Mouse (Mus musculus) neural tube, embryonic 11.5 days (tissue): ENCODE measurements around the gene Dusp19. TPM values are rescaled to one million over a fixed set of nuclear protein-coding genes. Genes with fewer than 3 reads are reported as not detected.

Experiments used
- ATAC-seq: fragments of 200-750 bp; cut with Nextera tagmentation; 2 replicates; pipeline ENCODE4 v1.8.0; 2017; ENCODE audit warnings: moderate number of reproducible peaks, mild to moderate bottlenecking, moderate TSS enrichment, moderate library complexity; ENCODE audit not compliant: insufficient read depth, low FRiP score, low TSS enrichment
- DNase-seq: peaks from one replicate; pipeline ENCODE4 v3.0.0-alpha.2; 2015; ENCODE audit warnings: low spot score
- H3K27ac ChIP-seq: fragments of 300-500 bp; sonication (generic); 2 replicates; pipeline ENCODE4 v1.5.1; 2014; ENCODE audit warnings: low read depth, mild to moderate bottlenecking, low read length
- H3K27me3 ChIP-seq: fragments of 300-500 bp; sonication (generic); 2 replicates; pipeline ENCODE4 v1.6.1; 2014; ENCODE audit warnings: mild to moderate bottlenecking, low read length, mixed read lengths; ENCODE audit not compliant: control insufficient read depth, insufficient read depth
- H3K36me3 ChIP-seq: fragments of 300-500 bp; sonication (generic); 2 replicates; pipeline ENCODE4 v1.6.1; 2014; ENCODE audit warnings: mild to moderate bottlenecking, low read length, moderate library complexity, mixed read lengths; ENCODE audit not compliant: control insufficient read depth, insufficient read depth
- H3K4me1 ChIP-seq: fragments of 300-500 bp; sonication (generic); 2 replicates; pipeline ENCODE4 v1.6.1; 2014; ENCODE audit warnings: low read length, mixed read lengths; ENCODE audit not compliant: control insufficient read depth, insufficient read depth
- H3K4me2 ChIP-seq: fragments of 300-500 bp; sonication (generic); 2 replicates; pipeline ENCODE4 v1.6.1; 2014; ENCODE audit warnings: low read depth, mild to moderate bottlenecking, moderate library complexity
- H3K4me3 ChIP-seq: fragments of 300-500 bp; sonication (generic); 2 replicates; pipeline ENCODE4 v1.5.1; 2014; ENCODE audit warnings: low read depth, low read length
- H3K9ac ChIP-seq: fragments of 300-500 bp; sonication (generic); 2 replicates; pipeline ENCODE4 v1.6.1; 2014; ENCODE audit warnings: mild to moderate bottlenecking, low read length
- H3K9me3 ChIP-seq: fragments of 300-500 bp; sonication (generic); 2 replicates; pipeline ENCODE4 v1.6.1; 2016; ENCODE audit warnings: low read length; ENCODE audit not compliant: control insufficient read depth
- WGBS: fragments of 180-500 bp; shearing (Covaris S2); extraction: QIAGEN DNeasy Blood & Tissue Kit; methylation state at CpG from one replicate; pipeline ENCODE4 v1.1.7; 2014; 5-methylcytosine and 5-hydroxymethylcytosine counted together
- polyA plus RNA-seq: library from polyadenylated mRNA; unstranded; fragments of >200 nt; fragmentation: Nextera tagmentation; extraction: Ambion mirVana; gene quantifications from 2 replicates; pipeline ENCODE4 v1.2.1, GENCODE M21; 2014

The Dusp19 gene
- polyA plus RNA-seq: 18.1 and 19.0 TPM in 2 replicates

- WGBS: 3% methylated on average over 21 of the region's 21 CpGs
- peak; percentile 99 for ATAC-seq
- Histone ChIP-seq H3K4me1 (peaks cover 4% of the 10 kb centered on the region; the same call in 1 of the 2 replicates), H3K4me3 (peak within 1 kb of the TSS; percentile 59), H3K9me3 (no peaks in the 10 kb centered on the region), H3K27ac (peak within 1 kb of the TSS; percentile 40), H3K4me2 (peak within 1 kb of the TSS; percentile 78), H3K9ac (peak within 1 kb of the TSS; percentile 72), H3K27me3 (no peaks in the 10 kb centered on the region), H3K36me3 (no peaks in the 10 kb centered on the region)
- peak; percentile 93 for DNase-seq
Observed at GRCm38 (mm10) chr2:80616854-80617737, at the start of gene Dusp19, which contains the start of gene Nup35. Dusp19 (plus strand) TSS chr2:80617045. Nup35 (plus strand) TSS chr2:80617236.

- H3K9me3 ChIP-seq: no peaks in the 10 kb centered on the region
- 89% methylated on average over 4 of the region's 4 CpGs for WGBS
- DNase-seq (no peak), ATAC-seq (no peak)
- no peak overlapping the region for H3K27ac ChIP-seq
- H3K4me3 ChIP-seq: no peak overlapping the region
- no peak overlapping the region for H3K9ac ChIP-seq
- no peaks in the 10 kb centered on the region for H3K27me3 ChIP-seq
- H3K36me3 ChIP-seq: no peaks in the 10 kb centered on the region
- H3K4me2 ChIP-seq: no peak overlapping the region
- H3K4me1 ChIP-seq: no peaks in the 10 kb centered on the region
Observed at GRCm38 (mm10) chr2:80567411-80567810, 49.4 kb upstream of the Dusp19 start.

- no peaks in the 10 kb centered on the region for H3K4me1 ChIP-seq
- no peak overlapping the region for H3K9ac ChIP-seq
- ATAC-seq: no peak
- no peak overlapping the region for H3K4me2 ChIP-seq
- H3K4me3 ChIP-seq: no peak overlapping the region
- H3K9me3 ChIP-seq: no peaks in the 10 kb centered on the region
- H3K27ac ChIP-seq: no peak overlapping the region
- no peaks in the 10 kb centered on the region for H3K36me3 ChIP-seq
- WGBS: 84% methylated on average over 4 of the region's 4 CpGs
- H3K27me3 ChIP-seq: no peaks in the 10 kb centered on the region
- no peak for DNase-seq
Observed at GRCm38 (mm10) chr2:80570656-80571055, 46.2 kb upstream of the Dusp19 start.

GRCm38 (mm10) chr2:80577286-80577685, 39.6 kb upstream of the Dusp19 start:
- ATAC-seq (no peak), DNase-seq (no peak)
- Histone ChIP-seq H3K9ac (no peak overlapping the region), H3K27me3 (no peaks in the 10 kb centered on the region), H3K4me3 (no peak overlapping the region), H3K9me3 (no peaks in the 10 kb centered on the region), H3K36me3 (no peaks in the 10 kb centered on the region), H3K4me2 (no peak overlapping the region), H3K27ac (no peak overlapping the region), H3K4me1 (peaks cover 13% of the 10 kb centered on the region)
- WGBS: 85% methylated on average over 1 of the region's 1 CpGs

- Histone ChIP-seq H3K9me3 (no peaks in the 10 kb centered on the region), H3K36me3 (no peaks in the 10 kb centered on the region), H3K4me3 (peak overlapping the region; percentile 93), H3K9ac (no peak overlapping the region), H3K27me3 (no peaks in the 10 kb centered on the region), H3K4me1 (peaks cover 13% of the 10 kb centered on the region), H3K27ac (no peak overlapping the region), H3K4me2 (peak overlapping the region; percentile 42)
- DNase-seq: no peak
- WGBS: 50% methylated on average over 6 of the region's 6 CpGs
- no peak for ATAC-seq
Observed at GRCm38 (mm10) chr2:80579253-80579891, 37.5 kb upstream of the Dusp19 start.

GRCm38 (mm10) chr2:80580311-80580961, 36.4 kb upstream of the Dusp19 start:
- H3K27ac ChIP-seq: peak overlapping the region; percentile 97
- peak overlapping the region; percentile 73 for H3K4me2 ChIP-seq
- DNase-seq: peak; percentile 70
- H3K4me1 ChIP-seq: peaks cover 13% of the 10 kb centered on the region
- ATAC-seq: peak; percentile 69
- no peaks in the 10 kb centered on the region for H3K9me3 ChIP-seq
- H3K36me3 ChIP-seq: no peaks in the 10 kb centered on the region
- H3K9ac ChIP-seq: peak overlapping the region; percentile 99
- no peaks in the 10 kb centered on the region for H3K27me3 ChIP-seq
- H3K4me3 ChIP-seq: peak overlapping the region; percentile 93
- WGBS: under 1% methylated on average over 43 of the region's 65 CpGs

GRCm38 (mm10) chr2:80581043-80581711, 35.7 kb upstream of the Dusp19 start, which contains the start of gene Nckap1:
Nckap1 (minus strand) TSS chr2:80581380.
- peaks cover 13% of the 10 kb centered on the region for H3K4me1 ChIP-seq
- H3K27ac ChIP-seq: peak within 1 kb of the TSS; percentile 97
- H3K27me3 ChIP-seq: no peaks in the 10 kb centered on the region
- H3K4me2 ChIP-seq: peak within 1 kb of the TSS; percentile 73
- peak within 1 kb of the TSS; percentile 93 for H3K4me3 ChIP-seq
- 0% methylated on average over 53 of the region's 88 CpGs for WGBS
- DNase-seq: peak; percentile 91
- ATAC-seq: peak; percentile 96
- no peaks in the 10 kb centered on the region for H3K36me3 ChIP-seq
- H3K9ac ChIP-seq: peak within 1 kb of the TSS; percentile 99
- H3K9me3 ChIP-seq: no peaks in the 10 kb centered on the region

- Histone ChIP-seq H3K4me1 (peaks cover 13% of the 10 kb centered on the region), H3K36me3 (no peaks in the 10 kb centered on the region), H3K9ac (no peak overlapping the region), H3K27ac (no peak overlapping the region), H3K4me2 (no peak overlapping the region), H3K9me3 (no peaks in the 10 kb centered on the region), H3K27me3 (no peaks in the 10 kb centered on the region), H3K4me3 (no peak overlapping the region)
- ATAC-seq (no peak), DNase-seq (no peak)
- WGBS: 84% methylated on average over 3 of the region's 3 CpGs
Observed at GRCm38 (mm10) chr2:80582356-80582755, 34.5 kb upstream of the Dusp19 start.
